Mouse (Mus musculus): ENCODE data around the gene Snrnp25. TPM values are rescaled to one million over a fixed set of nuclear protein-coding genes. Genes with fewer than 3 reads are reported as not detected.
"Not testable (repeated sequence)": the region's sequence is repeated elsewhere in the genome, so short reads cannot be mapped to it uniquely, and the experiment has no call there.

The Snrnp25 gene
- total RNA-seq, 2 experiments from 2014 or later = 9.8 to 10.7 TPM

DNA sequence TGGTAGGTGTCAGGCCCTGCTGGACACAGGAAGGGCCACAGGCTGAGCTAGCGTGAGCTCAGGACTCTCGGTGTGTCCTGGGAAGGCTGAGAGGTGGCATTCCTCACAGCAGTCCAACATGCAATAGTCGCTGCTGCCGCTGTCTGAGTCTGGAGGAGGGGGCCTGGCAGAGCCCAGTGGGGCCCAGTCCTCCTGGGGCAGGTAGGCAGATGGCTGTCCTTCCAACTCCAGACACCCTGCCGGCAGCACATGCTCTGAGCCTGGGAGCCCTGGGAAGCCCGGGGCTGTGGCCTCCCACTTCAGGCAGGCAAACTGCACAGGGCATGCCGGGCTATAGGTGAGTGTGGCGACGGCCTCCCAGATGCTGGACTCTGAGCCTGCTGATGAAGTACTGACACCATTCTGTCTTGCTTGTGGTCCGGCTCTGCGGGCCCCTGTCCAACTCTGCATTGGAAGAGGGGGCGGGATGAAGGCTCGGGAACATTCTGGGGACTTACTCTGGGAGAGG is 14.6 kb upstream of the Snrnp25 start:
- intact Hi-C loops (cut with DNase I) = no loop called here
- DNase-seq = no peak

- DNase-seq = no peak
- intact Hi-C loops (cut with DNase I) = no loop called here
Measured at GRCm38 (mm10) chr11:32193156-32193555, 12.1 kb upstream of the Snrnp25 start.

DNA sequence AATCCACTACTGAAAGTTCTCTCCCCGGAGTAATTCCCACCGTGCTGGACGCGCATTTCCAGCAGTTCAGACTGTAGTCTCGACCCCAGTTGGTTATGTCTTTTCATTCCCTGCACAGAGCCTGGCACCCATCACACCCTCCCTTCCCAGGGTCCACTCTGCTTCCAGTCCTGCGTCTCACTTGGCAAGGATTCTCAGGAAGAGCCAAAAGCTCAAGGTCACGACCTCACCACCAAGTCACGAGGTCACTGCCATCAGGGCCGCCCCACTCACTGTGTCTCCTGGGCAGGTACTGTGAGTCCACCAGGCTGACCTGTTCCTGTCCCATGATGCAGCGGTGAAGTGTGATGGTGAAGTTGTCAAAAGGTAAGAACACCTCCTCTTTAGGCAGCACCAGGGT is 11.1 kb upstream of the Snrnp25 start:
- DNase-seq = no peak
- intact Hi-C loops (cut with DNase I) = no loop called here

DNA sequence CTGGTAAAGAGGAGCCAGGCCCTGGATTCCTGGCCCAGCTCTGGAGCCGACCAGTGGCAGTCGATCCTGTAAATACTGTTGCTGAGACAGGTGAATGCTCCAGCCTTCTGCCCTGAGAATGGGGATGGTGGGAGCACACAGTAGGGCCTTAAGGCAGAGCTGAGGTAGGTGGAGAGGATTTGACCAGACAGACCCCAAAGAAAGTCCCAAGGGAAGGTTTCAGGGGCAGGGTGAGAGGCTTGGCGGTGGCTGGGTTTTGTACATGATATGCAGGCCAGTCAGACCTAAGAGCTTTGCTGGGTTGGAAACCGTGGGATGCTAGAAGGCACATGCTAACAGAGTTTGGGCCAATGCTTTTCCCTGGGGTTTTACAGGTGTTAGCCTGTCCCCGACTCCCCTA is 10.6 kb upstream of the Snrnp25 start:
- no peak for DNase-seq
- intact Hi-C loops (cut with DNase I) = no loop called here

- no peak for DNase-seq
- intact Hi-C loops (cut with DNase I) = no loop called here
Measured at GRCm38 (mm10) chr11:32195867-32196540, 9.2 kb upstream of the Snrnp25 start.

DNA sequence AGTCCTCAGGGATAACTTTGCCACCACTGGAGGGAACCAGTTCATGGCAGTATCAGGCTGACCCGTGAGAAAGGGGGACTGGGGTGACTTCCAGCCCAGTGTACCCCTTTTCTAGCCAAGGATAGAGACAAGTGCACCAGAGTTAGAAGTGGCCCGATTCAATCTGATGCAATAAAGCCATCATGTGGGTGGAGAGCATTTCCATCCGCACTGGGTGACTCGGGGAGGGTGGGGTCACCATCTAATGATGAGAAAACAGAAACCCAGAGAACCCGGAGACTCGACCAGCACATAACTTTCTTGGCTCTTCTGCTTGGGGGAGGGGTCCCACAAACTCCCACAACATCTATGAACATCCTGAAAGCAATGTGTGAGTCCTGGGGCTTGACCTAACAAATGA is 8.5 kb upstream of the Snrnp25 start:
- no peak for DNase-seq
- intact Hi-C loops (cut with DNase I) = no loop called here

DNA sequence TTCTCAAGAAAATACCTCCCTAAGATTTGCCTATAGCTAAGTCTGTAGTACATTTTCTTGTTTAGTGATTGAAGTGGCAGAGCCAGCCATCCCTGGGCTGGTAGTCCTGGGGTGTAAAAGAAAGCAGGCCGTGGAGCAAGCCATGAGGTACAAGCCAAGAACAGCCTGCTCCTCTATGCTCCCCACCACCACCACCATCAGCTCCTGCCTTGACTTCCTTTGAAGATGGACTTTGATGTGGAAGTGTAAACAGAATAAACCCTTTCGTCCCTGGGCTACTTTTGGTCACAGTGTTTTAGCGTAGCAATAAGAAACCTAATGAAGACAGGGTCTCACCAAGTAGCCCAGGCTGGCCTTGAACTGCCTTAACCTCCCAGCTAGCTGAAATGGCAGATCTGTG is 7.4 kb upstream of the Snrnp25 start:
- intact Hi-C loops (cut with DNase I) = no loop called here
- DNase-seq = no peak

DNA sequence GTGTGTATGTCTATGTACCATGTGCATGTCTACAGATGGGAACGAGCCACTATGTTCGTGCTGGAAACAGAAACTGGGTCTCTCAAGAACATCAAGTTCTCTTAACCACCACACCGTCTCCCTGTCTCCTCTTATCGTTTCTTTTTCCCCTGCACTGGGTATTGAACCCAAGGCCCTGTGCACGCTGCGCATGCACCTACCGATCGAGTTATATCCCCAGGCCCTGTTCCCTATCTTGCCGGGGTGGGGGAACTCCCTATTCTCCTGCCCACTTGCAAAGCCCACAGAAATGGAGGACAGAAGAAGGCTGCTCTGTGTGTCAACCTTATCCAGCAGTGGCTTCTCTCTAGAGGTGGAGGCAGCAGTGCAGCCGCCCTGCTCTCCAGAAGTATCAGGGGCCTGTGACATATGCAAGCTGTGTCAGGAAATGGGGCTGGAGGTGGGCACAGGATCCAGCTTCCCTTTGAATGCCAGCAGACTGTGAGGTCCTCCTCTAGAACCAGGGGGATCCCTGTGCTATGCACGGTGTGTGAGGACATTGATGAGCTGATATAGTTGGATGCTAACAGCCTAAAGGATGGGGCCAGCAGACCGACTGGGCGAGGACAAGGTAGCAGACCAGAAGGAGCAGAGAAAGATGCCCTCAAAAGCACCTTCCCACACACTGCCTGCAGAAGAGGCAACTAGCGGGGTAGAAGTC is 6.8 kb upstream of the Snrnp25 start:
- intact Hi-C loops (cut with DNase I) = no loop called here
- DNase-seq = no peak

GRCm38 (mm10) chr11:32199230-32199629 is 6.0 kb upstream of the Snrnp25 start:
- no peak for DNase-seq

GRCm38 (mm10) chr11:32200075-32200601 is 5.1 kb upstream of the Snrnp25 start, which contains the start of gene Il9r:
Il9r (minus strand) TSS chr11:32200279.
- peak in 1 of 2 experiments; percentile 11 for DNase-seq
- intact Hi-C loops (cut with DNase I) = no loop called here

More at GRCm38 (mm10) chr11:32199230-32199629, 6.0 kb upstream of the Snrnp25 start:
- intact Hi-C loops (cut with DNase I) = no loop called here

DNA sequence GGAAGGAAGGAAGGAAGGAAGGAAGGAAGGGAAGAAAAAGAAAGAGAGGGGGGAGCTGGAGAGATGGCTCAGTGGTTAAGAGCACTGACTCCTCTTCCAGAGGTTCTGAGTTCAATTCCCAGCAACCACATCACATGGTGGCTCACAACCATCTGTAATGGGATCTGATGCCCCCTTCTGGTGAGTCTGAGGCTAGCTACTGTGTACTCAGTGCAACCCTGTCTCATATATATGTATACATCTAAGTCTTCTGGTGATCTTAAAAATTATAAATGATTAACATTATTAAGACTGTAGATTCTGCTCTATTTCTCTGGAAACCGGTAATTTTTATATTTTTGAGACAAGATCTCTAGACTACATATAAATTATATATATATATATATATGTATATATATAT is 4.2 kb upstream of the Snrnp25 start:
- DNase-seq; intact Hi-C loops (cut with DNase I): not testable (repeated sequence)

DNA sequence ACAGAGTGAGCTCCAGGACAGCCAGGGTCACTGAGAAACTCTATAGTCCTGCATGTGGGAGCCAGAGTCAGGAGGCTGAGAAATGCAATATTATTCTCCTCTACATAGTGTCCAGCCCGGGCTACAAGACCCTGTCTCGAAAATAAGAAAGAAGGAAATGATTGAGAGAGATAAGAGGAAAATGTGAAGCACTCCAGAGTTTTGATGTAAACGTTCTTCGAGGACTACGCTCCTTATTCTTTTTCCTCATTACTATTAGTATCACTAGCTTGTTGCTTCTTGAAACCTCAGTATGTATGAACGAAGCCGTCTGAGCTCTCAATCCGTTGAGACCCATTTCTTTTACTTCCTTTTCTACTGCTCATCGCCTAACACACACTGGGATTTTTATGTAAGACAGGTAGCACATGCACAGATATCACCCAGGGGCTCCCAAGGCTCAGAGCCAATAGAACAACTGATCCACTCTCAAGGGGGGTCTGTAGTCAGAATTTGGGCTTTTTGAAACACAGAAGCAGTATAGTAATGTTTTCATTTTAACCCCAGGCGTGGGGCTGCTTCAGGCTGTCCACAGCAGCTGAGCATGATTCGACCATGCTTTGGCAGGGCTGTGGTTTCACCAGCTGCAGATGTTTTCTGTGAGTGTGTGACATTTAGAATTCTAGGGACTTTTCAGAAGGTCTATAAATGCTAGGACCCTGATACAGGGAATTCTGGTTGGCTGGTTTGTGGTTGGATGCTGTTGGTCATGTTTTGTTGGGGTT is 3.1 kb upstream of the Snrnp25 start:
- DNase-seq = no peak
- intact Hi-C loops (cut with DNase I) = no loop called here

DNA sequence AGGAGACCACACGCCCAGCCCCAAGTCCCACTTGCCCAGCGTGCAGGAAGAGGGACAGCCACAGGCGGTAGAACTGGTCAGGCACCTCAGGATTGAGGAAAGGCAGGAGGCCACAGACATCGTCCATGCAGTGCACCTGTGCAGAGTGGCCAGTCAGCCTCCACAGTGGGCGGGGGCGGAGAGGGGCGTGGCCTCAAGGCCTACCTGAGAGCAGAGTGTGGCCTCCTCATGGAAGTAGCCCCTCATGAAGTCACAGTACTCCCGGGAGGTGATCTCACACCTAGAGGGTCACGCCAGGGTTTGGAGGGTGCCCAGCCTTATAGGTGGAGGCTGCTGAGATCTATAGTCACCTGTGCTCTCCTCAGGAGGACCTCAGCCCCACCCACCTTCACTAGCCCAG is 5.4 kb downstream of the Snrnp25 start:
- intact Hi-C loops (cut with DNase I) = no loop called here
- DNase-seq = no peak

DNA sequence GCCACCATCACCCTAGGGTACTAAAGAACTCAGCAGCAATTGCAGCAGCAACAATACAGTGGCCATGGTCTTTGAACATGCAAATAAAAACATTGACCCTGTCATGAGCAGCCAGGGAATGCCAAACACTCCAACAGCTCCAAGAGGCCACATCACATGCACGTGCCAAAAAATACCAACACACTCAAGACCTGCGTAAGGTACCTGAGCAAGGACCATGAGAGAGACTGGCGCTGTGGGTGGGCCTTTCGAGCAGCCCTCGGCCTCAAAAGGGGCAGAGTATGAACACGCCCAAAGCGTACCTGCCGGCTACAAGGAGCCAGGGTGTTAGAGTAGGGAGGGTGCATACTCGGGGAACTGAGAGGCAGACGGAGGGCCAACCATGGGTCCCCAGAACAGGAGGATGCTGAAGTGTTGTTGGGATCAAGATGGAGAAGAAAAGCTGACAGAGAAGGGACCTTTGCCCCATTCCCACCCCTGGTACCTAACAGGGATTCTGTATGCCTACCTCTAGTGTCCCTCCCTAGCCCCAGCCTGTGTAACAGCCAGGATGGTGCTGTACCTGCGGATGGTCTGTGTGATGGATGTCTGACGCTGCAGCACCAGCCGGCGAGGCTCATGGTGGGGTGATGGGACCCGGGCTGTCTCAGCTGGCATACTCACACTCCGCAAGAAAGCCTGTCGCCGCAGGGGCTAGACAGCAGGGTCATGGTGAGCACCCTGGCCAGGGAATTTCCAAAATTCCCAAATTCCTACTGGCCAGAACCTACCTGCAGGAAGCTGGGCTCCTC is 10.4 kb downstream of the Snrnp25 start:
- intact Hi-C loops (cut with DNase I) = loop anchor here (1.0 kb wide), 1 partner anchor 23 kb away; no protein-coding TSS in a partner anchor

GRCm38 (mm10) chr11:32216851-32217250 is 11.6 kb downstream of the Snrnp25 start:
- intact Hi-C loops (cut with DNase I) = no loop called here
- peak in 1 of 2 experiments; percentile 55 for DNase-seq

More for the DNA sequence above, 10.4 kb downstream of the Snrnp25 start:
- DNase-seq = peak in 1 of 2 experiments; percentile 2

GRCm38 (mm10) chr11:32218501-32219050 is 13.4 kb downstream of the Snrnp25 start:
- DNase-seq = peak in 1 of 2 experiments; percentile 17
- intact Hi-C loops (cut with DNase I) = no loop called here

DNA sequence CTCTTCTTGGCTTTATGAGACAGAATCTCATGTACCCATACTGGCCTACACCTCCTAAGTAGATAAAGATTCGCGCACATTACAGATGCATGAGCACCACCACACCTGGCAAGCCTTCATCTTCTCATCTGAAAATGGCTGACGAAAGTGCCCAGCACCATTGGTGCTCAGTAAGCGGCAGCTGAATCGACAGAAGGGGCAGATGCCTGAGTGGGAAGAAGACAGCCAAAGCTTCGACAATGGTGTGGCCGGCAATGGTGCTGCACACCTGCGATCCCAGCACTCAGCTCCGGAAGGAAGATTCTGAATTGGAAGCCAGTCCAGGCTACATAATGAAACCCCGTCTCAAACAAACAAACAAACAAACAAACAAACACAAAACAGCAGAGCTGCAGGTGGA is 14.1 kb downstream of the Snrnp25 start:
- DNase-seq = no peak
- intact Hi-C loops (cut with DNase I) = no loop called here

GRCm38 (mm10) chr11:32220607-32221224 is 15.5 kb downstream of the Snrnp25 start:
- intact Hi-C loops (cut with DNase I) = no loop called here
- no peak for DNase-seq
